Mouse (Mus musculus) right cerebral cortex, postnatal 36 days (tissue): Measurements from ENCODE around the gene Rpusd4.

Experiments
- DNase-seq, 2 experiments: peaks; one replicate each; pipeline ENCODE4 v3.0.0; 2022; ENCODE audit warnings: low spot score in 2 of 2, mixed read lengths in 1 of 2

Gene Rpusd4

DNA sequence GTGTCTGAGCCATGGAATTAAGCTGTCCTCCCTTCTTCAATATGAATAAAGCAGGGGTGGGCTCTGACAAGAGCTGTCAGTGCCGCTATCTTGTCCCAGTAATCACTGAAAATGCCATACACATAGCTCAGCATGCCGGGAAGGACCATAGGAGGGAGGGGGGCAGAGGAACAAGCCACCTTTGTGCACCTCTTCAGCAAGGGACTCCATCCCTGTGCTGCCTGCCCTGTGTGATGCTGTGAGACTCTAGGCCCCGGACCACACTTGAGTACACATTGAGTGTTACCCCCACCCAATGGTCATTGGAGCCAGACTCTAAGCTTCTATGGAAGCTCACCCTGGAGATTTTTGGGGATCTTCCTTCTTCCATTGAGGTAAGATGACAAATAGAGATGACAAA, 18.7 kb downstream of the Rpusd4 start:
- DNase-seq, result no peak

DNA sequence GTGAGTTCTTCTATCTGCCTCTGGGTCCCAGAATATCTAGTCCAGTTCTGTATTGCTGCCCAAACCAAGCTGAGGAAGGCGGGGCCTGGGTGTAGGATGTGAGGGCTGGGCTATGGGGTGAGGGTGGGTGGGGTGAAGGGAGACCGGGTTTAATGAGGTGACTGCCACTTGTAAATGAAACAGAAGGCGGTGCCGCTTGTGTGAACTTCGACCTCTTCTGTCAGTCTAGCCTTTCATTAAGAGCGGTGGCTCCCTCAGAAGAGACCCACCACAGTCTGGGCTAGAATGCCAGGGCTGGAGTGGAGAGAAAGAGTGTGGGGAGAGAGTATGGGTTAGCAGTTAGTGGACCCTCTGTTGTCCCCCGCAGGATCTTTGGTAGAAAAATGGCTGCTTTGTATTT, 22.3 kb downstream of the Rpusd4 start:
- no peak for DNase-seq

DNA sequence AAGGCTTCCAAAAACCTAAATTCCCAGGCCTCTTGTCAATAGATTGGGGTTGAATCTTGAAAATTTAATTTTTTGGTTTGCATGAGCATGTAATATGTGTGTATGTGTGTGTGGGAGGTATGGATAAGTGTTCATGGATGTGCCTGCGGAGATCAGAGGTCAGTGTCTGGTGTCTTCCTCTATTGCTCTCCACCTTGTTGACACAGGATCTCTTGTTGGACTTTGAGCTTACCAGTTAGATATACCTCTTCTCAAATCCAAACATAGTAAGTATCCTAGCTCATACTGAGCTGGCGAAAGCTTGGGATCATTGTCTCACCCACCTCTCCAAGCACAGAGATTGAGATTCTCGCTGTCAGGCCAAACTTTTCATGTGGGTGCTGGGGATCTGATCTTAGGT, 22.8 kb downstream of the Rpusd4 start:
- no peak for DNase-seq

DNA sequence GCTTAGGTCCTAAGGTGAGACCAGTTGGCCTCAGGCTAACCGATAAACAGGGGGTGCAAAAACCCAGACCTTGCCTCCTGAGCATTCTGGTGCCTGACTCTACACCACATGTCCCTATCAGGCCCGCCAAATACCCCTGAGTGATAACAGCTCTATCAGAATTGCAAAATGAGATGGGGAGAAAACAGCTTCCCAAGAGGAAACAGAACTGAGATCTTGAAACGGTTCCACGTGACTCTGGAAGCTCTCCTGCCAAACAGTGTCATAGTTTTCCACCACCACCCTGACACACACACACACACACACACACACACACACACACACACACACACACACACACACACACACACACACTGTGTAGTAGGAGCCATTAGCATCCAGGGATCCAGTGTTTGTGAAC, 23.3 kb downstream of the Rpusd4 start:
- DNase-seq, result no peak

DNA sequence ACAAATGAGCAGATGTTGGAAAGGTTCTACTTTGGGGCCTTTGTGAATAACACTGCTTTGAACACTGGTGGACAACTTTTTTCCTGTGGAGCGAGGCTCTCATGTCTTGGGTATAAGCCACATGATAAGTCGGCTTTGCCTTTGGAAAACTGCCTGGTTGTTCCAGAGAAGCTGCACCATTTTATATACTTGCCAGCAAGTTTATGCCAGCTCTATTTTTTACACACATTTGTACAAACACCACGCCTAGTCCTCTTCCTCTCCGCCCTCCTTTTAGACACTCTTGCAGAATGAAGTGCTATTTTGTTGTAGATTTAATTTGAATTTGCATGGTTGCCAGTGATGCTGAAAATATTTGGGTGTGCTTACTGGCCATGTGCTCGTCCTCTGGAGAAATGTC, 25.8 kb downstream of the Rpusd4 start:
- peak in 1 of 2 experiments; percentile 23 for DNase-seq

DNA sequence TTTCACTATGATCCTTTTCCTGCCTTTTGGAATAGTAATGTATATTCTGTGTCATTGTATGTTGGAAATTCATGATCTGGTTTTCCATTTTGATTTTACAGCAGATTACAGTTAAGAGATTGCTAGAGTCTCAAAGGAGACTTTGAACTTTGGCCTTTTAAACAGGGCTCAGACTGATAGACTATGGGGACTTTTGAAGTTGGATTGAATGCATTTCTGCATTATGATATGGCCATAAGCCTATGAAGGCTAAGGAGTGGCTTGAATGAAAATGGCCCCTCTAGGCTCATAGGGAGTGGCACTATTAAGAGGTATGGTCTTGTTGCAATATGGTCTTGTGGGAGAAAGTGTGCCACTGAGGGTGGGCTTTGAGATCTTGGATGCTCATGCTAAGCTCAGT, 30.1 kb downstream of the Rpusd4 start:
- DNase-seq, result no peak

DNA sequence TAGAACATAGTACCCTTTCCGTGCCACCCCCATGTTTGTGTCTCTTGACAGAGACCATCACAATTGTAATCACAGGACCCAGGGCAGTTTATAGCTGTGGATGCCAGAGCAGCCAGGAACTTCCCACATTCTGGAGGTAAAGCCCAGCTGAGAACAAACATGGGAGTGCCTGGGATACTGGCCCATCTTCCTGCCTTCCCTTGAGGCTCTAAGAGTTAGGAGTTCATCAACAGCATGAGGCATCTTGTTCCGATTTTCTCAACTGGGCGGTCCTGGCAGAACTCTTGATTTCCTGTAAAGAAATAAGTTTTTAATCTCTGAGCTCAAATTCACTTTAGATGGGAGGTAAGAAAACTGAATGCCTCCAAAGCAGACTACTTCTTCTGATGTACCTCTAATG, 34.5 kb downstream of the Rpusd4 start:
- DNase-seq, result no peak

DNA sequence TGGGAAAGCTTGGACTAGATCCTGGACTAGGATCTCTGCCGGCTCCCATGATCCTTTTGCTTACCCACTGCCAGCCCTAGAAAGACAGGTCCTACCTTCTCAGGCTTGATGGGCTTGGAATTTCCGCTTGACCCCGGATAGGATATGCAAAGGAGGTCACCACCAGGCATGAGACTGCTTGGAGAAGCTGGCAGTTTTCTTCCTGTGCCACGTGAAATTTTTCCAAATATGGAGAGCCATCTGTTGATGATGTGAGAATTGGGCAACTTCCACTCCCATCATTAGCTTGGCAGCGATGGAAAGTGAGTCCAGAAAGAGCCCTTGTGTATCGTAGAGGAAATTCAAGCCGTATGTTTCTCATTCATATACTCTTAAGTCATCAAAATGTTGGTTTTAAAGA, 39.8 kb downstream of the Rpusd4 start:
- DNase-seq, result no peak

DNA sequence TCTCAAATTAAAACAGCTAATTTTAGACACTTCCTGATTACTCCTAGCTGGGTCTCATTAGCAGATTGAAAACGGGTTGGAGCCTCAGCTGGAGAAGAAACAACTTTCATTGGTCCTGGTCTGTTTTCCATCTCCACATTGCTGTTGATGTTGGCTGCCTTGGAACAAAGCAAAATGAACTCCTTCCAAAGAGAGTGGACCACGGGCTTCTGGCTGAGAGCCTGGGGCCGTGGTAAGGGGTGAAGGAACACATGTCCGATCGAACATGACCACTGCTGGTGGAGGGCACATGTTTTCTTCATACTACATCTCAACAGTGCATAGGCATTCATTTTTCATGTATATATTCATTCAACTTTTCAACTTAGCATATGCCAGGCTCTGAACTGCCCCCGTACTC, 42.7 kb downstream of the Rpusd4 start:
- DNase-seq, result no peak

DNA sequence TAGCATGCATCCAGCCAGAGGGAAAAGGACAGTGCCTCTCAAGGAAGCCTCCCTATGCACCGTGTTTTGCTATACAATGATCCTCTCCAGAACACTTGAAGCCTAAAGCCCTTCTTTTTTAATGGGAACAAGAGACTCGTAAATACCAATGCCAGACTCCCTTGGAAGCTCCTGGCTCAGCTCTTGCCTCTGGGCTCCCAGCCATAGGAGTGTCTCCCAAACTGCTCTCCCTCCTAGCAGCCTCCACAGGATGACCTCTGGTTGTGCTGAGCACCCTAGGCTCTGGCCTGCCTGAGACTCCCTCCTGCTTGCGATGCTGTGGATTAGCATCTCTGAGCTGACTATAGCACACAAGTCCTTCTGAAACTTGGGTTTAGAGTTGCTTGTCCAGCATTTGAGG, 44.9 kb downstream of the Rpusd4 start:
- DNase-seq, result no peak

DNA sequence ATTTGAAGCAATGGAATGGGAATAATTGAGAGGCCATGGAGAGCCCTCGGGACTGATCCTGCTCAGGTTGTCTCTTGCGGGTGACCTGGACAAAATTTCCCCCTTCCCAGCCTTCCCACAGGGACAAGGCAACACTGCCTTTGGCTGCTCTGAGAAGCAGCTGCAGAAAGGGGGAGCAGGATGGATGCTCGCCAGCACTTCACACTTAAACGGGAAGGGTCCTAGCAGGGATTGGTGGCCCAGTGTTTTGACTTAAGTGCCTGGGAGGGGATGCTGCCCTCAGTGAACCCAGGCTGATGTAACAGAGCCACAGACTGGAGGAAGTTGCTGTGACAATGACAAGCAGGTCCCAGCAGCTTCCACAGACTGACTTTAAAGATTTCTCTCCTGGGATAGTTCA, 45.9 kb downstream of the Rpusd4 start:
- no peak for DNase-seq

DNA sequence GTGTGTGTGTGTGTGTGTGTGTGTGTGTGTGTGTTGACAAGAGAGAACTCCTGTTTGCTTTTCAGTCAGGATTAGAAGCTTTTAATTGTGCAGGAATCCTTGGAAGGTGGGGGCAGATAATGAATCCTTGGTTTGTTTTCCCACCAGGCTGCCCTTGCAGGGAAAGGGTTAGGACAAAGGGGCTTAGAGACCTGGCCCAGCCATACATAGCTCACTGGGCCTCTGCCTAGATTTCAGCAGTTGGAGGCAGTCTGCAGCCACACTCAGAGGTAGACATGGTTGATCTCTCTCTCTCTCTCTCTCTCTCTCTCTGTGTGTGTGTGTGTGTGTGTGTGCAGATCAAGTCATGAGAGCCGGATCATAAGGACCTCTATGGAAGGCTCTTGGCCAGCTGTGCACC, 46.6 kb downstream of the Rpusd4 start:
- no peak for DNase-seq

DNA sequence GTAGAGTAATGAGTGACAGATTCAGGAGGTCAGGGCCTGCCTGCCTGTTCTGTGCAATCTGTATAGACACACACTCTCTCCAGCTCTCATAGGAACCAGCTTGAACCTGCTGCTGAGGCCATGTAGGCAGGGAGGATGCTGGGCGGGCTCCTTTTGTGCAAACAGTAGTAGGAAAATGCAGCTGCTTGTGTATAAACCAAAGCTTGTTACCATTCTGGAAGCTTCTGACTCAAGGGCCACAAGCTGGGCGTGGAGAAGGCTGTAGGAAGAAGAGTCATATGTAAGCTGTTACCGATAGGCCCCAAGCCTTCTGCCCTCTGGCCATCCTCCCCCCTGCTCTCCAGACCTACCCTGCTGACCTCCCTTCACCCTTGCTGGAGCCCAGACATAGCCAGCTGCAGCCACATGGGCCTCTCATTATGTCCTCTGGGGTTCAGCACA, 49.1 kb downstream of the Rpusd4 start:
- DNase-seq, result no peak

DNA sequence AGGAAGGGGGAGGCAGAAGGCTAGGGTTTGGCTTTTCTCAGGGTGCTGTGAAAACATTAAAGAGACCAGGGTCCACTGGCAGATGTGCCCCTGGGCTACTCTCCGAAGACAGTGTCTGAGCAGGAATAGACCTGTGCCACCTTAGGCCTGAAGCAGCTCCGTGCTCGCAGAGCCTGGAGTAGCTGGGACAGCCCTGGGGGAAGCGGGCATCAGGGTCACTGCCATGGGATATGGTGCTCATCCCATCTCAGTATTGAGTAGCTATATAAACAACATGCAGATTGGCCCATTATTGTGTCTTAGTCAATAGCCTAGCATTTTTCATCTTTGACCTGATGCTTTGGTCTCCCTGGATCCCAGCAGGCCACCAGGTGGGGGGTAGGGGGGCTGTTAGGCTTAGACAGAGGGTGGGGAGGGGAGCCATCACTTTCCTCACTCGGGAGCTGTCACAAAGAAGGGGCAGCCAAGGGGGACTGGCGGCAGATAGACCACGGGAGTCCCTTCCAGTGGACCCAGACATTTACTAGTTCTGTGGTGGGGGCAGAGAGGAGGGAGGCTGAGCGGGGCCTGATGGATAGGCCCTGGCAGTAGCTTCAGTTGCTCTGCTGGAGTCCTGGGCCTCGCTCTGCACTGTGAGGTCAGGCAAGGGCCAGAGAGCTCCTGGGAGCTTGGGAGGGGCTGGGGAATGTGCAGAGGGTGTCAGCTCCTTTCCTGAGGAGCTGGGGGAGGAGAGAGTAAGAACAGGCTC, 49.7 kb downstream of the Rpusd4 start:
- no peak for DNase-seq

DNA sequence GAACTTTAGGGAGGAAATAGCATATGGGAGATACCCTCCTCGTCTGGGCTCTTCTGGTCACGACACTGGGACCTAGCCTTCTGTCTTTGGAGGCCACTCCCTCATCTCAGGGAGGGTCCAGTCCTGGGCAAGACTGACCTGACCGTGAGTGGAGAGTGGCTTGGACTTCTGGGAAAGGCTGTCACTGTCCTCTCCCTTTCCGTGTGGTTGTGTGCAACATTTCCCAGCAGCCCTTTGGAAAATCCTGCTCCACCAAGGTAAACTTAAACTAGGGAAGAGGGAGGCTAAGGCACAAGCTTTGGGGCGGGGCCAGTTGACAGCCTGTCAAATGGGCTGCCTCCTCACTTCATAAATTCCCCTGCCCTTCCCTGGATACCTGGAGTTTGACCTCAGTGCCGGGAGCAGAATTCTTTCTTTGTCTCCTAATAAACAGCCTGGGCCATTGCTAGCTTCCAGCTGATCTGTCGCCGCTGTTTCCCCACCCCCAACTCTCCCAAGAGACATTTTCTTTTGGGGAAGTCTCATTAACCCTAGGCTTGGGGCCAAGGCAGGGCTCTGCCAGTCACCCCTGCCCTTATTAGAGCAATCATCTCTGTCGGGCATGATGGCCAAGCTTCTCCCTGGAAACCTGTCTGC, 51.0 kb downstream of the Rpusd4 start:
- DNase-seq, result no peak

DNA sequence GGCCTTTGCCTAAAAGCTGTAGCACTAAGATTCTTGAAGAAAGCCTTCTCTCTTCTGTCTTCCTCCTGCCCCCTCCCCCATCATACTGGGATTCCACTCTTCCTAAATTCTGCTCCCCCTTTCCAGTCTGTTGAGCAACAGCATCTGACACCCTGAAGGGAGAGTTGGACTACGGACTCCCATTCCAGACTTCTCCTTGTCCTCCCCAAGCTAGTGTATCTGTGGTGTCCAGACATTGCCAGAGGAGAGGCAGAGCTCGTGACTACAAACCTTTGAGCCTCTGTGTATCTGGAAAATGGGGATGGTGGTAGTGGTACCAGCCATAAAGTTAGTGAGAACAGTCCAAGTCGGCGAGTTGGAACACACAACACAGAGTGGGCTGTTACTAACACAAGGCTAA, 52.6 kb downstream of the Rpusd4 start:
- DNase-seq, result no peak

DNA sequence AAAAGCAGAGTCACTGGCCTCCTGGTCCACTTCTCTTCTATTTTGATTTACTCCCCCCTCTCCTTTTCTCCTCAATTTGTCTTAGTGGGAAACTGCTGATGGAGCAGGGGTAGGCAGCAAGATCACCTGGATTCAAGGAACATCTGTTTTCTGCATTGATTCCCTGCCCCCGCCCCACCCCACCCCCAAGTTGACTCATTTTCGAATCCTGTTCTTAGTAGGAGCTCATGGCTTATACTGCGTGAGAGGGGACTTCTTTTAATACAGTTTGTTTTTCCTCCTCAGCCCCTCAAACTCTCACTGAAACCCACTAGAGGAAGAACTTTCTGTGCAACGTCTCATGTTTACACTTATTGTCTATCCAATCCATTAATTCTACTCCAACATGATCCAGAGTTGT, 56.3 kb downstream of the Rpusd4 start:
- DNase-seq, result no peak

DNA sequence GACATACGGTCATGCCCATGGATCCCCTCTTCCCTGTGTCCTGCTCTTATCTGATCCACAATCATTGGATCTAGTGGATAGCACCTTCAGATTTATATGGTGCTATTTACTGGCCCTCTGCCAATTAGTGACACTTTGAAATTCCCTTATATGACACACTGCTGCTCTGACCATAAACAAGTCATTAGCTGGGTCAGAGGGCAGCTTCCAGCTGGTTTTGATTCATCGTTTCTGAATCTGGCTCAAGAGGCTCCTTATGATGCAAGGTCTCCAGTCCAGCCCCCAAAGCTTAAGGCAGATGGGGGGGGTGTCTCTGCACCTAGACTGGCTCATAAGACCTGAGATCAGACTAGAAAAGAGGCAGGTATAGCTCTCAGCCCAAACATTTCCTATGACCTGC, 56.9 kb downstream of the Rpusd4 start:
- no peak for DNase-seq

DNA sequence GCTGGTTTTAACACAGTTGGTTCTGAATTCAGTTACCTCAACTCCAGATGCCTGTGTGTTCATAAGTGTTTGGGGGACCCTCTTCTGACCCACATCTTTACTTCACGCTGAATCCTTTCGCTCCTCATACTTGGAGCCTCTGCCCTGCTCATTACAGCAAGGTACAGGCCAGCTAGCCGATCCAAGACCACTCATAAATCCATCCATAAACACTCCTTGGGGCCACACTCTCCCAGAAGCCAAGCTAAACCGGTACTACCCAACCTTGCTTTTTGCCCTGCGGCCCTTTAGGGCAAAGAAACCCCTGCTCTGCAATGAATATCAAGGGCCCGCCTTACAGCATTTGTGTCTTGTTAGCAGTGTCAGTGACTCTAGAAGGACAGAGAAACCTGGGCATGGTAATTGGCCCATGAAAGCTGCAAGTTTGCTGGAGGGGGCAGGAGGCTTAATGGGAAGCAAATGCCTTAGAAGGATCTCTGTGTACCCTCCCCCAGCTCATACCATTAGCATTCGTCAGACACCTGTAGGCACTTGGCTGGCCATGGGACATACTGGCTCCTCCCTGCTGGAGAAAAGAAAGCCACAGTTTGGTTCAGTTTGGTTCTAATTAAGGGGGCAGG, 59.1 kb downstream of the Rpusd4 start:
- no peak for DNase-seq
